Mouse (Mus musculus): ENCODE data around the gene Abhd10.

Gene Abhd10

GRCm38 (mm10) chr16:45742615-45743476 is at the start of gene Abhd10:
Abhd10 (minus strand) TSS chr16:45742955.
- peak; percentile 93 for ATAC-seq (ENCODE audit: insufficient number of reproducible peaks, low FRiP score, low TSS enrichment)

- no peak for ATAC-seq (ENCODE audit: insufficient number of reproducible peaks, low FRiP score, low TSS enrichment)
Measured at GRCm38 (mm10) chr16:45791286-45791685, 48.5 kb upstream of the Abhd10 start.

GRCm38 (mm10) chr16:45789311-45789710 is 46.6 kb upstream of the Abhd10 start:
- ATAC-seq (ENCODE audit: insufficient number of reproducible peaks, low FRiP score, low TSS enrichment), result no peak

- ATAC-seq (ENCODE audit: insufficient number of reproducible peaks, low FRiP score, low TSS enrichment), result no peak
Measured at GRCm38 (mm10) chr16:45787650-45788049, 44.9 kb upstream of the Abhd10 start.

- peak; percentile 87 for ATAC-seq (ENCODE audit: insufficient number of reproducible peaks, low FRiP score, low TSS enrichment)
Measured at GRCm38 (mm10) chr16:45786639-45787038, 43.9 kb upstream of the Abhd10 start.

GRCm38 (mm10) chr16:45780001-45780400 is 37.2 kb upstream of the Abhd10 start:
- ATAC-seq (ENCODE audit: insufficient number of reproducible peaks, low FRiP score, low TSS enrichment), result no peak

- ATAC-seq (ENCODE audit: insufficient number of reproducible peaks, low FRiP score, low TSS enrichment), result no peak
Measured at GRCm38 (mm10) chr16:45774813-45775212, 32.1 kb upstream of the Abhd10 start.

- ATAC-seq (ENCODE audit: insufficient number of reproducible peaks, low FRiP score, low TSS enrichment), result no peak
Measured at GRCm38 (mm10) chr16:45770914-45771313, 28.2 kb upstream of the Abhd10 start.

- ATAC-seq (ENCODE audit: insufficient number of reproducible peaks, low FRiP score, low TSS enrichment), result peak; percentile 98
Measured at GRCm38 (mm10) chr16:45767853-45768640, 25.3 kb upstream of the Abhd10 start.

- ATAC-seq (ENCODE audit: insufficient number of reproducible peaks, low FRiP score, low TSS enrichment), result no peak
Measured at GRCm38 (mm10) chr16:45767434-45767833, 24.7 kb upstream of the Abhd10 start.

GRCm38 (mm10) chr16:45765801-45766494 is 23.2 kb upstream of the Abhd10 start:
- no peak for ATAC-seq (ENCODE audit: insufficient number of reproducible peaks, low FRiP score, low TSS enrichment)

- no peak for ATAC-seq (ENCODE audit: insufficient number of reproducible peaks, low FRiP score, low TSS enrichment)
Measured at GRCm38 (mm10) chr16:45765102-45765501, 22.3 kb upstream of the Abhd10 start.

- ATAC-seq (ENCODE audit: insufficient number of reproducible peaks, low FRiP score, low TSS enrichment), result no peak
Measured at GRCm38 (mm10) chr16:45762859-45763505, 20.2 kb upstream of the Abhd10 start.

- no peak for ATAC-seq (ENCODE audit: insufficient number of reproducible peaks, low FRiP score, low TSS enrichment)
Measured at GRCm38 (mm10) chr16:45761425-45761824, 18.7 kb upstream of the Abhd10 start.

GRCm38 (mm10) chr16:45758726-45759269 is 16.0 kb upstream of the Abhd10 start:
- ATAC-seq (ENCODE audit: insufficient number of reproducible peaks, low FRiP score, low TSS enrichment), result no peak

- ATAC-seq (ENCODE audit: insufficient number of reproducible peaks, low FRiP score, low TSS enrichment), result no peak
Measured at GRCm38 (mm10) chr16:45757421-45758078, 14.8 kb upstream of the Abhd10 start.

- ATAC-seq (ENCODE audit: insufficient number of reproducible peaks, low FRiP score, low TSS enrichment), result peak; percentile 70
Measured at GRCm38 (mm10) chr16:45756855-45757254, 14.1 kb upstream of the Abhd10 start.

GRCm38 (mm10) chr16:45743591-45744144 is 913 bp upstream of the Abhd10 start:
- ATAC-seq (ENCODE audit: insufficient number of reproducible peaks, low FRiP score, low TSS enrichment), result no peak

- ATAC-seq (ENCODE audit: insufficient number of reproducible peaks, low FRiP score, low TSS enrichment), result no peak
Measured at GRCm38 (mm10) chr16:45737880-45738279, 4.9 kb downstream of the Abhd10 start.
